ENCODE assay signal across 11 mouse cellular contexts in genomic region chr17:85617566-85618358, GRCm38 (mm10). TPM values are rescaled to one million over a fixed set of nuclear protein-coding genes. Genes with fewer than 3 reads are reported as not detected.
DNase-seq lines count a peak whose midpoint lies in the region; ATAC-seq and TF ChIP-seq lines count a peak whose summit lies in the region.
"Had no signal": no experiment of that assay in that cellular context is flagged by ENCODE, and none has a peak within 500 bp of the region (broad histone marks: within the 10 kb centered on the region; RNA-seq: fewer than 3 reads in every experiment).

No protein-coding gene starts in this region.

- TF ChIP-seq CTCF in lung, postnatal 0 days (IDR thresholded peaks at IDR 0.05) = no peak

- 4% methylated on average over 36 of the region's 36 CpGs for WGBS in lung, postnatal 0 days
- under 1% methylated on average over 32 of the region's 36 CpGs for WGBS in limb, embryonic 14.5 days

- no peak overlapping the region for H3K9ac ChIP-seq in lung, postnatal 0 days (replicated peaks; ENCODE audit: low read depth)
- H3K9ac ChIP-seq in limb, embryonic 14.5 days (ENCODE audit: low read depth, low read length, severe bottlenecking) = no peak overlapping the region

- H3K27me3 ChIP-seq in lung, postnatal 0 days (replicated peaks; ENCODE audit: insufficient read depth, low read length) = peaks cover 100% of the 10 kb centered on the region
- H3K27me3 ChIP-seq in limb, embryonic 14.5 days (ENCODE audit: control insufficient read depth, insufficient read depth, low read length) = peaks cover 100% of the 10 kb centered on the region

- no peaks in the 10 kb centered on the region for H3K4me1 ChIP-seq in lung, postnatal 0 days (ENCODE audit: insufficient read depth, low read depth, low read length)
- peaks cover 11% of the 10 kb centered on the region for H3K4me1 ChIP-seq in limb, embryonic 14.5 days (ENCODE audit: control insufficient read depth, insufficient read depth, low read length)

- no peak overlapping the region for H3K27ac ChIP-seq in lung, postnatal 0 days (ENCODE audit: low read length)
- no peak overlapping the region for H3K27ac ChIP-seq in limb, embryonic 14.5 days (replicated peaks; ENCODE audit: low read depth, low read length)

- TF ChIP-seq POLR2A in limb, embryonic 14.5 days (IDR thresholded peaks at IDR 0.05; ENCODE audit: borderline replicate concordance, extremely low read depth, insufficient read depth, insufficient read length) = no peak

- no peaks in the 10 kb centered on the region for H3K36me3 ChIP-seq in lung, postnatal 0 days (ENCODE audit: insufficient read depth, low read length)
- no peaks in the 10 kb centered on the region for H3K36me3 ChIP-seq in limb, embryonic 14.5 days (ENCODE audit: control insufficient read depth, insufficient read depth, low read length)

- DNase-seq in adrenal gland, postnatal 14 days = peak; percentile 3
- no peak for DNase-seq in adrenal gland, postnatal 25 days
- no peak for DNase-seq in lung, postnatal 0 days (ENCODE audit: low spot score)
- no peak for DNase-seq in lung, postnatal 4 days
- DNase-seq in limb, embryonic 14.5 days (ENCODE audit: low spot score) = no peak
- no peak for DNase-seq in right cerebral cortex, postnatal 36 days (ENCODE audit: low spot score in 2 of 2)
- no peak for DNase-seq in urinary bladder, postnatal 10 days (ENCODE audit: low spot score)
- no peak for DNase-seq in adipocyte (ENCODE audit: low spot score)
- DNase-seq: left cerebral cortex, postnatal 4 days had no signal

- H3K4me3 ChIP-seq in lung, postnatal 0 days (ENCODE audit: low read depth, low read length) = peak overlapping the region; percentile 19; the same call in 1 of the 2 replicates
- peak overlapping the region; percentile 29 for H3K4me3 ChIP-seq in limb, embryonic 14.5 days (replicated peaks; ENCODE audit: low read length)

- H3K9me3 ChIP-seq in lung, postnatal 0 days (ENCODE audit: low read length) = no peaks in the 10 kb centered on the region
- no peaks in the 10 kb centered on the region for H3K9me3 ChIP-seq in limb, embryonic 14.5 days (ENCODE audit: control insufficient read depth, low read length)

- TF ChIP-seq EP300 in lung, postnatal 0 days (IDR thresholded peaks at IDR 0.05) = no peak

- no peak for ATAC-seq in lung, postnatal 0 days
- ATAC-seq in limb, embryonic 14.5 days (ENCODE audit: low FRiP score, low read depth) = peak; percentile 58; the same call in 1 of the 2 replicates

- peak overlapping the region; percentile 38 for H3K4me2 ChIP-seq in lung, postnatal 0 days (replicated peaks; ENCODE audit: low read depth, low read length)
- peak overlapping the region; percentile 47 for H3K4me2 ChIP-seq in limb, embryonic 14.5 days (replicated peaks; ENCODE audit: low read depth, low read length, severe bottlenecking)

RNA-seq across cellular contexts. Expression of gene Six3, which starts 4.4 kb away (rescaled TPM):
- not detected in 2 replicates for total RNA-seq in adrenal gland, postnatal 14 days (2021)
- total RNA-seq in adrenal gland, postnatal 25 days (2021) = not detected in 2 replicates
- polyA plus RNA-seq in lung, postnatal 0 days (2015; fragmentation: Nextera tagmentation; extraction: Ambion mirVana) = not detected in 2 replicates
- polyA plus RNA-seq in limb, embryonic 14.5 days (2012; rRNA removed) = 0.03 and 0.11 TPM in 2 replicates
- not detected in 2 replicates for polyA plus RNA-seq in limb, embryonic 14.5 days (2014; fragmentation: Nextera tagmentation; extraction: Ambion mirVana)
- total RNA-seq: adrenal gland, adult 18-20 months had no signal
- polyA plus RNA-seq: urinary bladder, adult 2 months had no signal
